Mouse (Mus musculus) hindbrain, postnatal 0 days (tissue): ENCODE measurements around the gene Abcf3. TPM values are rescaled to one million over a fixed set of nuclear protein-coding genes. Genes with fewer than 3 reads are reported as not detected.
A peak's percentile ranks its signal among the peaks of the same experiment; 100 is the strongest.

Source experiments
- ATAC-seq: fragments of 200-750 bp; cut with Nextera tagmentation; 2 replicates; pipeline ENCODE4 v1.8.0; 2017; ENCODE audit warnings: mild to moderate bottlenecking, moderate TSS enrichment, moderate library complexity
- DNase-seq: peaks from one replicate; pipeline ENCODE4 v3.0.0-alpha.2; 2015; ENCODE audit warnings: low spot score
- H3K27ac ChIP-seq: fragments of 300-500 bp; sonication (generic); 2 replicates; pipeline ENCODE4 v1.5.1; 2014; ENCODE audit warnings: mild to moderate bottlenecking
- H3K27me3 ChIP-seq: fragments of 300-500 bp; sonication (generic); 2 replicates; pipeline ENCODE4 v1.6.1; 2014; ENCODE audit warnings: low read length, mixed read lengths; ENCODE audit not compliant: insufficient read depth
- H3K36me3 ChIP-seq: fragments of 300-500 bp; sonication (generic); 2 replicates; pipeline ENCODE4 v1.6.1; 2014; ENCODE audit warnings: low read length, mixed read lengths; ENCODE audit not compliant: insufficient read depth
- H3K4me1 ChIP-seq: fragments of 300-500 bp; sonication (generic); 2 replicates; pipeline ENCODE4 v1.6.1; 2014; ENCODE audit warnings: antibody characterized with exemption, low read length, mixed read lengths; ENCODE audit not compliant: insufficient read depth
- H3K4me2 ChIP-seq: fragments of 300-500 bp; sonication (generic); 2 replicates; pipeline ENCODE4 v1.6.1; 2014; ENCODE audit warnings: low read depth, mild to moderate bottlenecking, low read length, moderate library complexity, mixed read lengths
- H3K4me3 ChIP-seq: fragments of 300-500 bp; sonication (generic); 2 replicates; pipeline ENCODE4 v1.5.1; 2014; ENCODE audit warnings: low read length
- H3K9ac ChIP-seq: fragments of 300-500 bp; sonication (generic); replicated peaks from 2 replicates; pipeline ENCODE4 v1.6.1; 2014; ENCODE audit warnings: mild to moderate bottlenecking, low read length, moderate library complexity, mixed read lengths
- H3K9me3 ChIP-seq: fragments of 300-500 bp; sonication (generic); 2 replicates; pipeline ENCODE4 v1.6.1; 2016; ENCODE audit warnings: low read length, mixed read lengths
- CTCF ChIP-seq: IDR thresholded peaks from 2 replicates; pipeline ENCODE4 v1.5.1; 2016; ENCODE audit warnings: antibody characterized with exemption, control low read depth, low read depth
- WGBS: fragments of 180-500 bp; shearing (Covaris S2); extraction: QIAGEN DNeasy Blood & Tissue Kit; methylation state at CpG from one replicate; pipeline ENCODE4 v1.1.7; 2014; 5-methylcytosine and 5-hydroxymethylcytosine counted together
- polyA plus RNA-seq: library from polyadenylated mRNA; unstranded; fragments of >200 nt; fragmentation: Nextera tagmentation; extraction: Ambion mirVana; gene quantifications from 2 replicates; pipeline ENCODE4 v1.2.1, GENCODE M21; 2015
- total RNA-seq: library from RNA; depleted of rRNA; stranded (reverse); fragments of >200 nt; gene quantifications from 2 replicates; pipeline ENCODE4 v1.2.3, GENCODE M21; 2014

The Abcf3 gene
- total and polyA plus RNA-seq, 2 experiments from 2014 or later = 63.4 to 67.5 TPM

DNA sequence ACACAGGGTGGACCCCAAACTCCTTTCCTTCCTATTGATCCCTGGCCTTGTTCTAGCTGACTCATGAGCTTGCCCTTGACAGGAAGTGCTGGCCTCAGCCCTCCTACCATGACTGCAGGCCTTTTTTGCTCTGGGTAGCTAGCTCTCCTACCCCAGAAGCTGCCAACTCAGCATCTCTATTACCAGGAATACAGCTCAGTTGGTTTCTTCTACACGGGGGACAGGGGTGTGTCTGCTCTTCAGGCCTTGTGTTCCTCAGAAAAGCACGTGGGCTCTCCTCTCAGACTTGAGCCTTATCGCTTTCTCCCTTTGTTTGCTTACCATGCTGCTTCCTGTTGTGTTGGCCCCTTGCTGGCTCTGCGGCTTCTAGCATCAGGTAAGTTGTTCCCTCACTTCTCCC, 7.9 kb upstream of the Abcf3 start:
- no peak for DNase-seq
- Histone ChIP-seq H3K36me3 (peaks cover 58% of the 10 kb centered on the region), H3K9me3 (no peaks in the 10 kb centered on the region), H3K4me2 (no peak overlapping the region), H3K4me1 (peaks cover 18% of the 10 kb centered on the region), H3K4me3 (no peak overlapping the region), H3K27ac (no peak overlapping the region), H3K9ac (no peak overlapping the region), H3K27me3 (no peaks in the 10 kb centered on the region)
- no peak for ATAC-seq
- no peak for TF ChIP-seq CTCF
- WGBS = 75% methylated on average over 4 of the region's 4 CpGs

DNA sequence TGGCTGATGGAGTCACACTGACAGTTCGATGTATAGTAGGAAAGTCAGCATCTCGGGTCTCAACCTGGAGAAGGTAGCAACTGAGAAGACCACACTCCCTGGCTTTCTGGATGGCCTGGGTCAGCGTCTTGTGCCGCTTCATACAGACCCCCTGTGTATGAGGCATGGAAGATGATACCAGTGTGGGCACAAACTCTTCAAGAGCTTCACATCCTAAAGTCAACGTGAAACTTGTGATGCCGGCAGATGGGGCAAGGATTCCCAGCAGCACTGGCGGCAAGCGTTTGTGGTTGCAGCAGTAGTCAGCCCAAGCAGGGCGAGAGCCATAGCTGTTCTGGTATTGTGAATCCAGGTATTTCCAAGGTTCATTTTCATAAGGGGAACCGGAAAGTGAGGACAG, 2.7 kb upstream of the Abcf3 start:
- TF ChIP-seq CTCF = no peak
- Histone ChIP-seq H3K27ac (no peak overlapping the region), H3K27me3 (no peaks in the 10 kb centered on the region), H3K4me2 (no peak overlapping the region), H3K9ac (no peak overlapping the region), H3K4me3 (no peak overlapping the region), H3K4me1 (peaks cover 7% of the 10 kb centered on the region; the same call in 1 of the 2 replicates), H3K9me3 (no peaks in the 10 kb centered on the region), H3K36me3 (peaks cover 29% of the 10 kb centered on the region)
- DNase-seq = no peak
- WGBS = 93% methylated on average over 10 of the region's 10 CpGs
- no peak for ATAC-seq

DNA sequence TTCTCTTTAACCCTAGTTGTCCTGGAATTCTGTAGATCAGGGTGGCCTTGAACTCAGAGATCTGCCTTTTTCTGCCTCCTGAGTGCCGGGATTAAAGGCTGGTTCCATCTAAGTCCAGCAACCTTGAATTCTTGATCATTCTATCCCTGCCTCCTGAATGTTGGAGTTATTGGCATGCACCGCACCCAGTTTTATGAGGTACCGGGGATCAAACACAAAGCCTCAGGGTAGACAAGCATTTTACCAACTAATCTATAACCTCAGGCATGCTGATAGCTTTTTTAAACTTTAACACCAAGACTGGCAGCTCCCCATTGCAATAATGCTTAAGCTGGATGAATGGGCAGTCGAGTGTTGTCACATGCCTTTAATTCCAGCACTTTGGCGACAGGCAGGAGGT, 954 bp upstream of the Abcf3 start:
- Histone ChIP-seq H3K4me1 (peaks cover 7% of the 10 kb centered on the region; the same call in 1 of the 2 replicates), H3K4me3 (peak overlapping the region; percentile 78; the same call in 1 of the 2 replicates), H3K27me3 (no peaks in the 10 kb centered on the region), H3K4me2 (peak overlapping the region; percentile 91; the same call in 1 of the 2 replicates), H3K36me3 (peaks cover 27% of the 10 kb centered on the region), H3K9ac (no peak overlapping the region), H3K9me3 (no peaks in the 10 kb centered on the region), H3K27ac (0 out of 2 replicates have a peak overlapping the region, but pooled peaks have one; percentile 70)
- no peak for TF ChIP-seq CTCF
- DNase-seq (no peak), ATAC-seq (no peak)
- 56% methylated on average over 5 of the region's 5 CpGs for WGBS

DNA sequence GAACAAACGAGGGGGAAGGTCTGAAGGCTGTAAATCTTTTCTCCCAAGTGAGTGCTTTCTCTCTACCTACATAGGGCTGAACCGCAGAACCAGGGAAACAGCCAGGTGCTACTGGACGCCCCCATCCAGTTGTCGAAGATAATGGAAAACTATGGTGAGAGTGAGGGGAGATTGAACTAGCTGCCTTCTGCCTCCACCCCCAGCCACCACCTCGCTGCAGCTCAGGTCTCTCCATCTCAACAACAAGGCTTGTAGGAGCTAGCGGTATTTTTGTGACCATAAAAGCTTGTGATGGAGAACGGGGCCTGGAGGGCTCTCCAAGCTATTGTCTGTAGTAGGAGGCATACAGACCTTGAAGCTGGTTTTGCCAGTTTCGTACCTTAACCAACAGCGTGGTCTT, 784 bp downstream of the Abcf3 start:
- H3K9ac ChIP-seq = peak overlapping the region; percentile 79
- H3K4me1 ChIP-seq = peaks cover 7% of the 10 kb centered on the region; the same call in 1 of the 2 replicates
- peak overlapping the region; percentile 91 for H3K4me2 ChIP-seq
- DNase-seq = no peak
- H3K27me3 ChIP-seq = no peaks in the 10 kb centered on the region
- TF ChIP-seq CTCF = no peak
- peaks cover 24% of the 10 kb centered on the region for H3K36me3 ChIP-seq
- H3K4me3 ChIP-seq = peak overlapping the region; percentile 78
- H3K27ac ChIP-seq = no peak overlapping the region
- no peaks in the 10 kb centered on the region for H3K9me3 ChIP-seq
- 49% methylated on average over 9 of the region's 9 CpGs for WGBS
- ATAC-seq = no peak

DNA sequence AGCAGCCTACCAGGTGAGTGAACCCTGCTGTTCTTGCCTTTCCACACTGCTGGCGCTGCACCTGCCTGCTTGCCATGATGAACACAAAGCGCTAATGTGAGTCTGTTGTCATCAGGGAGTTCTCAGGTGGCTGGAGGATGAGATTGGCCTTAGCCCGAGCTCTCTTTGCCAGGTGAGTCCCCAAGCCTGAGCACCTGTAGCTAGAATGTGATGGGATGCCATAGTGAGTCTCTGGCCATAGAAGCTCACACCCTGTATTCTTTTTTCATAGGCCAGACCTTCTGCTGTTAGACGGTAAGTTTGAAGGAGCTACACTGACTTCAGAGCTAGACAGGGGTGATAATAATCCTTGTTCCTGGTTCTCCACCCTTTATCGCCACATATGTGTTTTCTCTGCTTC, 3.3 kb downstream of the Abcf3 start:
- Histone ChIP-seq H3K27me3 (no peaks in the 10 kb centered on the region), H3K9ac (no peak overlapping the region), H3K4me1 (peaks cover 7% of the 10 kb centered on the region; the same call in 1 of the 2 replicates), H3K9me3 (no peaks in the 10 kb centered on the region), H3K4me2 (no peak overlapping the region), H3K4me3 (no peak overlapping the region), H3K36me3 (peaks cover 24% of the 10 kb centered on the region), H3K27ac (no peak overlapping the region)
- DNase-seq (no peak), ATAC-seq (no peak)
- no peak for TF ChIP-seq CTCF
- WGBS = 98% methylated on average over 5 of the region's 5 CpGs

DNA sequence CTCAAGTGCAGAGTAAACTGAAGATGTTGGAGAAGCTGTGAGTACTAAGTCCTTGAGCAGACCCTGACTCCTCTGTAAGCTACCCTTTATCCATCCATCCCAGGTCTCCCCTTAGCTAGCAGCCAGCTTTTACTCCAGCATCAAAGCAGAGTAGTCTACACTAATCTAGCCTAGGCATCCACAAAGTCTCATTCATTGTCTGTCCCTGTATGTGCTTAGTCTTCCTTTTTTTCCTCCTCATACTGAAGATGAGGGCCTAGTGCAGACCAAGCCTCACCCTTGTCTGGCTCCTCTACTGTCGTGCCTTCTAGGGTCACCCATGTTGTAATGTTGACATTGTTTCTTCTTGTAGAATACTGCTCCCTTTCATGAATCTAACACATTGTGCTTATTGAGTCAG, 4.2 kb downstream of the Abcf3 start:
- 91% methylated on average over 1 of the region's 1 CpGs for WGBS
- Histone ChIP-seq H3K9ac (no peak overlapping the region), H3K36me3 (peaks cover 27% of the 10 kb centered on the region), H3K27me3 (no peaks in the 10 kb centered on the region), H3K27ac (no peak overlapping the region), H3K4me3 (no peak overlapping the region), H3K9me3 (no peaks in the 10 kb centered on the region), H3K4me1 (peaks cover 7% of the 10 kb centered on the region; the same call in 1 of the 2 replicates), H3K4me2 (no peak overlapping the region)
- ATAC-seq (no peak), DNase-seq (no peak)
- TF ChIP-seq CTCF = no peak

DNA sequence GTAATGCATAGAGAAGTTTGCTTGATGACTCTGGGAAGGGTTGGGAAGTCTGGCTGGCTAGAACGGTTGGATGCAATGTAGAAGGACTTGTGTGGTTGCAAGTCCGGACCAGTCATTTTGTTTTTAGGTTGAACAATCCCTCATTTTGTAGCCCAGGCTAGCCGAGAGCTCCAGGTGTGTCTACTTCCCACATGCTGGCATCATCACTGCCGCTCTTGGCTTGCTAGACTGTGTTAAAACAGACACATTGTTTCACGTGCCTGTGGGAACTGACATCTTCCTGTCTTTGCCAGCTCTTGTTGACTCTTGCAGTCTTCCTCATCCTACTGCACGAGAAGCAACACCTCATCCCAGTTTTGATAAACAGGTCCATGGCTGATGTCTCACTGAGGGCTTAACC, 6.6 kb downstream of the Abcf3 start:
- Histone ChIP-seq H3K9me3 (no peaks in the 10 kb centered on the region), H3K9ac (no peak overlapping the region), H3K27ac (no peak overlapping the region), H3K27me3 (no peaks in the 10 kb centered on the region), H3K36me3 (peaks cover 51% of the 10 kb centered on the region), H3K4me2 (no peak overlapping the region), H3K4me1 (no peaks in the 10 kb centered on the region), H3K4me3 (no peak overlapping the region)
- WGBS = 90% methylated on average over 6 of the region's 6 CpGs
- TF ChIP-seq CTCF = no peak
- ATAC-seq (no peak), DNase-seq (no peak)
